Mouse (Mus musculus) MN1 (cell line): ENCODE measurements around the gene Ints6l.
A peak's percentile ranks its signal among the peaks of the same experiment; 100 is the strongest.

Experiments used
- DNase-seq: peaks from one replicate; pipeline ENCODE4 v3.0.0-alpha.2; 2016; ENCODE audit warnings: low spot score

The Ints6l gene

GRCm38 (mm10) chrX:56531266-56531665, 76.6 kb downstream of the Ints6l start:
- DNase-seq, result peak; percentile 25

- DNase-seq, result peak; percentile 29
These were observed 82.5 kb downstream of the Ints6l start for GRCm38 (mm10) chrX:56537162-56537561.

GRCm38 (mm10) chrX:56549506-56549905, 94.8 kb downstream of the Ints6l start, which contains the start of gene Gm648:
Gene Gm648, minus strand, starts transcription at chrX:56549606.
- DNase-seq, result no peak

GRCm38 (mm10) chrX:56553584-56553983, 98.9 kb downstream of the Ints6l start:
- DNase-seq, result no peak
